Mouse (Mus musculus): ENCODE data around the gene Bckdk.

- TF ChIP-seq CTCF (IDR thresholded peaks at IDR 0.05; ENCODE audit: extremely low read depth, insufficient read depth, low read length) (no peak), POLR2A (IDR thresholded peaks at IDR 0.05; ENCODE audit: extremely low read depth, insufficient read depth, low read length) (no peak)
Measured at GRCm38 (mm10) chr7:127887191-127887590, 16.7 kb upstream of the Bckdk start.
